Mouse (Mus musculus) hindbrain, embryonic 14.5 days (tissue): ENCODE results near the gene Gm525. TPM values are rescaled to one million over a fixed set of nuclear protein-coding genes. Genes with fewer than 3 reads are reported as not detected.
A peak's percentile ranks its signal among the peaks of the same experiment; 100 is the strongest.
"Not testable (repeated sequence)": the region's sequence is repeated elsewhere in the genome, so short reads cannot be mapped to it uniquely, and the experiment has no call there.

Source experiments
- ATAC-seq: fragments of 200-750 bp; cut with Nextera tagmentation; 2 replicates; pipeline ENCODE4 v1.8.0; 2017; ENCODE audit warnings: moderate number of reproducible peaks, mild to moderate bottlenecking, moderate TSS enrichment, moderate library complexity; ENCODE audit not compliant: low FRiP score
- DNase-seq: peaks from one replicate; pipeline ENCODE4 v3.0.0-alpha.2; 2015; ENCODE audit warnings: low spot score
- H3K27ac ChIP-seq: fragments of 300-500 bp; sonication (generic); 2 replicates; pipeline ENCODE4 v1.5.1; 2014; ENCODE audit warnings: mild to moderate bottlenecking, moderate library complexity
- H3K27me3 ChIP-seq: fragments of 300-500 bp; sonication (generic); 2 replicates; pipeline ENCODE4 v1.6.1; 2014; ENCODE audit warnings: mild to moderate bottlenecking, low read length, mixed read lengths; ENCODE audit not compliant: control insufficient read depth, insufficient read depth
- H3K36me3 ChIP-seq: fragments of 300-500 bp; sonication (generic); replicated peaks from 2 replicates; pipeline ENCODE4 v1.6.1; 2014; ENCODE audit not compliant: control insufficient read depth, insufficient read depth
- H3K4me1 ChIP-seq: fragments of 300-500 bp; sonication (generic); replicated peaks from 2 replicates; pipeline ENCODE4 v1.6.1; 2014; ENCODE audit warnings: antibody characterized with exemption, low read length, mixed read lengths; ENCODE audit not compliant: control insufficient read depth, insufficient read depth
- H3K4me2 ChIP-seq: fragments of 300-500 bp; sonication (generic); replicated peaks from 2 replicates; pipeline ENCODE4 v1.6.1; 2014; ENCODE audit warnings: mild to moderate bottlenecking, moderate library complexity
- H3K4me3 ChIP-seq: fragments of 300-500 bp; sonication (generic); replicated peaks from 2 replicates; pipeline ENCODE4 v1.5.1; 2014; ENCODE audit warnings: mild to moderate bottlenecking, low read length
- H3K9ac ChIP-seq: fragments of 300-500 bp; sonication (generic); 2 replicates; pipeline ENCODE4 v1.6.1; 2014
- H3K9me3 ChIP-seq: fragments of 300-500 bp; sonication (generic); 2 replicates; pipeline ENCODE4 v1.6.1; 2016; ENCODE audit warnings: low read length; ENCODE audit not compliant: control insufficient read depth
- WGBS: fragments of 180-500 bp; shearing (Covaris S2); extraction: QIAGEN DNeasy Blood & Tissue Kit; methylation state at CpG from one replicate; pipeline ENCODE4 v1.1.7; 2014; 5-methylcytosine and 5-hydroxymethylcytosine counted together
- polyA plus RNA-seq: library from polyadenylated mRNA; unstranded; fragments of >200 nt; fragmentation: Nextera tagmentation; extraction: Ambion mirVana; gene quantifications from 2 replicates; pipeline ENCODE4 v1.2.1, GENCODE M21; 2014

Gm525 gene
- polyA plus RNA-seq, 1 experiment from 2014 or later, result not detected

DNA sequence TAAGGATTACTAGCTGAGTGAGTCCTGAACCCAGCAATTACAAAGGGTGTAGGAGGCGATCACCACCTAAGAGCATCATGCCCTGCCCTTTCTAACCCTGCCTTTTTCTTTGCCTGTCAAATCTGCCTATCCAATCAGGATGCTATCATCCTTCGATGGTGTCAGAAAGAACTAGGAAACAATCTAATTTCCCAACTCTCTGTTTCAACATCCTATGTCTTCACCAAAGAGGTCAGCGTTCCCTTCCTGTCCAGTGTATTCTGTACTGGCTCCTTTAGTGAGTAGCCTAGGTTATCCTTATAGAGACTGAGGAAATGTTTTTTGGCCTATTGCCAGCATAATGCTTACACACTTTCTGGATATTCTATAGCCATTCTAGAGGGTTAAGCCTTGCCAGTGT lies 38.1 kb upstream of the Gm525 start:
- no peak for ATAC-seq
- Histone ChIP-seq H3K9me3 (no peaks in the 10 kb centered on the region), H3K27ac (no peak overlapping the region), H3K4me2 (no peak overlapping the region), H3K9ac (no peak overlapping the region), H3K36me3 (peaks cover 44% of the 10 kb centered on the region), H3K27me3 (no peaks in the 10 kb centered on the region), H3K4me3 (no peak overlapping the region), H3K4me1 (no peaks in the 10 kb centered on the region)
- 93% methylated on average over 3 of the region's 3 CpGs for WGBS
- DNase-seq, result no peak

DNA sequence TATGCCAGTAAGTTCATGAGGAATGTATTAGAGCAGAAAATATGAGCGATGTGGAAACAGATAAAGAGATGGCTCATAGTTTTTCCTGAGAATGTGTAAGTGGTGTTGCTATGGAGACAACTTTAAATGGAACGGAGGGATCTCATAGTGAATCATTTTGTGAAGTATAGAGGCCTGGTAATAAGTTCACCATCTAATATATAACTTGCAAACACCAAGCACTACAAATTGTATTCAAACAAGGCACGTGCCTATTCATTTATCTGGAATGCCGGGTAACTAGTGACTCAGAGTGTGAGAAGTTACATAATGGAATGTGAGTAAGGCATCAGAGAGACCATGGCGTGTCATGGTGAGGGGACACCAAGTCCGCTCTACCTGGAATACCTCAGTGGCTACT lies 35.1 kb upstream of the Gm525 start:
- Histone ChIP-seq H3K9ac (no peak overlapping the region), H3K4me2 (no peak overlapping the region), H3K36me3 (peaks cover 73% of the 10 kb centered on the region)

DNA sequence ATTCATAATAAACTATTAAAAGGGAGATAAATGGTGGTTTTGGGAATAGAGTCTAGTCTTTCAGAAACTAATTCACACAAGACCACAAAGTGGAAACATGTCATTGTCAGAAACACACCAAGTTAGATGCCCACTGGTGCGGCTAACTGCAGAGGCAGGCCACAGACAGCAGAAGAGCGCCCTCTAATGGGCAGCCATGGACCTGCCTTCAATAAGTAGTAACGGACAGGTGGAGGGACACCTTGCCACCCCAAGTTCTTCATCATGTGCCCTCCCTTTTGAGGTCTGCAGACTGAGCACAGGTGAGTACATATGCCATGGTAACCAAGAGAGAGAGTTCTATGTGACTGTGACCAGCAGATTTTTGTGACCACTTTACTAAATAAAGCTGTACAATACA lies 34.3 kb upstream of the Gm525 start:
- 30% methylated on average over 3 of the region's 3 CpGs for WGBS
- no peak overlapping the region for H3K4me3 ChIP-seq
- ATAC-seq (no peak), DNase-seq (peak; percentile 36)
- no peak overlapping the region for H3K9ac ChIP-seq
- H3K4me1 ChIP-seq, result no peaks in the 10 kb centered on the region
- H3K9me3 ChIP-seq, result no peaks in the 10 kb centered on the region
- no peak overlapping the region for H3K4me2 ChIP-seq
- no peak overlapping the region for H3K27ac ChIP-seq
- H3K27me3 ChIP-seq, result no peaks in the 10 kb centered on the region
- H3K36me3 ChIP-seq, result peaks cover 81% of the 10 kb centered on the region

More for the DNA sequence above, 35.1 kb upstream of the Gm525 start:
- no peak overlapping the region for H3K4me3 ChIP-seq
- no peaks in the 10 kb centered on the region for H3K9me3 ChIP-seq
- no peak overlapping the region for H3K27ac ChIP-seq
- WGBS, result 95% methylated on average over 6 of the region's 6 CpGs
- no peaks in the 10 kb centered on the region for H3K4me1 ChIP-seq
- DNase-seq (no peak), ATAC-seq (no peak)
- no peaks in the 10 kb centered on the region for H3K27me3 ChIP-seq

DNA sequence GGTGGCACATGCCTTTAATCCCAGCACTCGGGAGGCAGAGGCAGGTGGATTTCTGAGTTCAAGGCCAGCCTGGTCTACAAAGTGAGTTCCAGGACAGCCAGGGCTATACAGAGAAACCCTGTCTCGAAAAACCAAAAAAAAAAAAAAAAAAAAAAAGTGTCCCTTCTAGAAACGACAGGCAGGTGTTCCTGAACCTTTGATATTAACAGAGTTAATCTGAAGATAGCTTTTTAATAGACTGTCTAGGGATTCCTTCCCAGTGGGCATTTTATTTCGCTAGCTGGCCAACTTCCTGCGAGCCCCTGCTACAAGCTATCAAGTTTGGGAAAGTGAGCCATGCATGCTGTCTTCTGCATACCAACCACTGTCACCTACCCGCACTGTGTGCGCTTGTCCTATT lies 32.6 kb upstream of the Gm525 start:
- H3K4me1 ChIP-seq, ATAC-seq, H3K4me2 ChIP-seq, DNase-seq, H3K27ac ChIP-seq, H3K9ac ChIP-seq, H3K4me3 ChIP-seq, H3K9me3 ChIP-seq, H3K27me3 ChIP-seq: not testable (repeated sequence)
- H3K36me3 ChIP-seq, result peaks cover 95% of the 10 kb centered on the region
- WGBS, result 94% methylated on average over 6 of the region's 7 CpGs

DNA sequence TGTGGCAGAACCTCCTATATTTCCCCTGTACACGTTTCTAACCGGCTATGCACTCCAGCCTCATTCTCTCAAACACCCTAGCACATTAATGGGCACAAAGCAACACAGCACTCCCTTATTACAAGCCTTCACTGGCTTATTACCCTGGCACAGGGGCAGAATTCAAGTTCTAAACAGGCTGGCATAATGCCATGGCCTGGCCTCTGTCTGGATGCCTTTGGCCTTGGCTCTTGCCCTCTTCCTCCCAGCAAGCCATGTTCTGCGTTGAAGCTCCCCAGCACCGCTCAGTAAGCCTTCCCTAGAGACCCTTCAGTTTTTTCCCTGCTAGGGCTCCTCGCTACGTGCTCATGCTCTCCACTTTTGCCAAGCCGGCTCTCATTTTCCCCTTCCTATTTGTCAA lies 30.6 kb upstream of the Gm525 start:
- H3K4me3 ChIP-seq, result no peak overlapping the region
- no peaks in the 10 kb centered on the region for H3K4me1 ChIP-seq
- H3K4me2 ChIP-seq, result no peak overlapping the region
- H3K27me3 ChIP-seq, result no peaks in the 10 kb centered on the region
- DNase-seq, result no peak
- no peak for ATAC-seq
- peaks cover 98% of the 10 kb centered on the region for H3K36me3 ChIP-seq
- H3K9ac ChIP-seq, result no peak overlapping the region
- H3K27ac ChIP-seq, result no peak overlapping the region
- WGBS, result 87% methylated on average over 7 of the region's 7 CpGs
- H3K9me3 ChIP-seq, result no peaks in the 10 kb centered on the region

DNA sequence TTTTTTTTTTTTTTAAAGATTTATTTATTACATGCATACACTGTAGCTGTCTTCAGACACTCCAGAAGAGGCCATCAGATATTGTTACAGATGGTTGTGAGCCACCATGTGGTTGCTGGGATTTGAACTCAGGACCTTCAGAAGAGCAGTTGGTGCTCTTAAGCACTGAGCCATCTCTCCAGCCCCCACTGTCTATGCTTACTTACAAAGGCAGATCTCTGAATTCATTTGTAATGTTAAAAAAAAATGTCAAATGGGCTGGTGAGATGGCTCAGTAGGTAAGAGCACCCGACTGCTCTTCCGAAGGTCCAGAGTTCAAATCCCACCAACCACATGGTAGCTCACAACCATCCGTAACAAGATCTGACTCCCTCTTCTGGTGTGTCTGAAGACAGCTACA lies 28.1 kb upstream of the Gm525 start:
- not testable (repeated sequence) for H3K27me3 ChIP-seq, H3K9ac ChIP-seq, H3K27ac ChIP-seq, H3K4me1 ChIP-seq, ATAC-seq, H3K9me3 ChIP-seq, DNase-seq, H3K4me2 ChIP-seq, H3K4me3 ChIP-seq
- 96% methylated on average over 3 of the region's 3 CpGs for WGBS
- H3K36me3 ChIP-seq, result peaks cover 97% of the 10 kb centered on the region

DNA sequence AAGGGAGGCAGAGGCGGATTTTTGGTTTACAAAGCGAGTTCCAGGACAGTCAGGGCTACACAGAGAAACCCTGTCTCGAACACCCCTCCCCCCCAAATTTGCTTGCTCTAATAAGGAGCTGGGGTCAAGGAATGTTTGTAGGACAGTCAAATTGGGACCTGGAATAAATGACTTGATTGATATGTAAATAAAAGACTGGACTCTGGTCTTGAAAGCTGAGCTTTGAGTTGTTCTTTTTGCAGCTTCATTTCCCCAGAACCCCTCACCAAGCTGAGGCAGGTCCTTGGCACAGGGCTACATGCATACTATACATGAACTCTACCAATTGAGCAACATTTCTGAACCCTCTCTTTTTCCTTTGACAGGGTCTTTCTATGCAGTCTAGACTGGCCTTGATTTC lies 27.6 kb upstream of the Gm525 start:
- WGBS, result 97% methylated on average over 3 of the region's 3 CpGs
- no peak for ATAC-seq
- no peak overlapping the region for H3K4me2 ChIP-seq
- no peak overlapping the region for H3K27ac ChIP-seq
- no peak for DNase-seq
- peaks cover 97% of the 10 kb centered on the region for H3K36me3 ChIP-seq
- no peaks in the 10 kb centered on the region for H3K9me3 ChIP-seq
- H3K4me1 ChIP-seq, result no peaks in the 10 kb centered on the region
- no peak overlapping the region for H3K4me3 ChIP-seq
- no peaks in the 10 kb centered on the region for H3K27me3 ChIP-seq
- H3K9ac ChIP-seq, result no peak overlapping the region

- Histone ChIP-seq H3K27me3 (no peaks in the 10 kb centered on the region), H3K4me2 (no peak overlapping the region), H3K4me1 (no peaks in the 10 kb centered on the region), H3K9ac (no peak overlapping the region), H3K36me3 (peaks cover 72% of the 10 kb centered on the region), H3K4me3 (no peak overlapping the region), H3K27ac (no peak overlapping the region), H3K9me3 (no peaks in the 10 kb centered on the region)
- no peak for DNase-seq
- WGBS, result 93% methylated on average over 6 of the region's 6 CpGs
- ATAC-seq, result no peak
Observed at GRCm38 (mm10) chr11:89051767-89052166, 21.9 kb upstream of the Gm525 start.

GRCm38 (mm10) chr11:89055931-89056690 lies 17.5 kb upstream of the Gm525 start:
- H3K9me3 ChIP-seq, result no peaks in the 10 kb centered on the region
- ATAC-seq (no peak), DNase-seq (no peak)
- H3K27ac ChIP-seq, result no peak overlapping the region
- 84% methylated on average over 13 of the region's 13 CpGs for WGBS
- H3K27me3 ChIP-seq, result no peaks in the 10 kb centered on the region
- H3K4me1 ChIP-seq, result peaks cover 22% of the 10 kb centered on the region
- H3K4me3 ChIP-seq, result no peak overlapping the region
- no peak overlapping the region for H3K4me2 ChIP-seq
- peaks cover 30% of the 10 kb centered on the region for H3K36me3 ChIP-seq
- H3K9ac ChIP-seq, result no peak overlapping the region
